Mouse (Mus musculus) kidney, postnatal 10 days (tissue): Measurements from ENCODE around the gene Caskin2.

Experiments
- DNase-seq: peaks from one replicate; pipeline ENCODE4 v3.0.0; 2021; ENCODE audit warnings: mixed read lengths

Gene Caskin2

DNA sequence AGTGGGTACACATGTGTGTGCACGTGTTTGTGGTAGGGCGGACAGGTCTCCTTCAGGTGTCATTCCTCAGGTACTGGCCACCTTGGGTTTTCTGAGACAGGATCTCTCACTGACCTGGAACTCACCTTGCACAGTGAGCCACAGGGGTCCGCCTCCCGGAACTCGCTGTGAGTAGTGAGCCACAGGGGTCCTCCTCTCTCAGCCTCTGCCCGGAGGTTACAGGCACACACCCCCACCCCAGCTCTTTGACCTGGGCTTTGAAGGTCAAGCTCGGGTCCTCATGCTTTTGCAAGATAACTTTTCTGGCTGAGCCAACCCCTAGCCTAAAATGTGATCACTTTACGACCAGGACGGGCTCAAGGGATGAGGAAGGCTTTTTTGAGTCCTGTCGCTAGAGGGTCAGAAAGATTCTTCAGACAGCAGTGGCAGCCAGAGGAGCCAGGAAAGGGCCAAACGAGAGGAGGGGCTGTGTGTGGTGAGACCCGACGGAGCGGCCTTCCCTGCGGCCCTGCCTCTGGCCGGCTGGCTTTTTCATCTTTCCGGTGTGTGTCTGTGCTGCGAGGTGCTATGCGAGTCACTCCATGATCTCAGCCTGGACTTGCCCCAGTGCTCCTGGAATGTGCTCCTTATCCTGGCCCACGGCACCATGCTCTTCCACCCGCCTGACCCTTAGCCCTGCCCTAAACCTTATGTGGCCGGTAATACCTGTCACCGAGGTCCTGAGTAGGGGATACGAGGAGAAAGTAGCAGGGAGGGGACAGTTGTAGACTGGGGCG lies 17.3 kb upstream of the Caskin2 start:
- peak; percentile 60 for DNase-seq

DNA sequence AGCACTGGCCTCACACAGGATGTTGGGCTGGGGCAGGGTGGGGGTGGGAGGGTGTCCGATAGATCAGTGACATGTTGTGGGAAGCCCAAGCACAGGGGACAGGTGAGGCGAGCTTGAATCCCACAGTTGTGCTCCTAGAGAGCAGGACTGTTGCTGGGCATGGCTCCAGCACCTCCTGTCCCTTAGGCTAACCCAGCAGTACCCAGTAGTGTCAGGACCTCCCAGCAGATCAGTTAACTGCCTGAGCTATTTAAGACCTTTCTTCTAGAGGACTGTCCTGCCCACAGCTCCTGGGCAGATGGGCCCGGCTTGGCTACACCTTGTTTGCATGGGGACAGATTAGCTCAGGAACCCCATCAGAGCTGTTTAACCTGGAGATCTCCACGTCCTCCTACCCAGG lies 15.6 kb upstream of the Caskin2 start:
- DNase-seq, result no peak

DNA sequence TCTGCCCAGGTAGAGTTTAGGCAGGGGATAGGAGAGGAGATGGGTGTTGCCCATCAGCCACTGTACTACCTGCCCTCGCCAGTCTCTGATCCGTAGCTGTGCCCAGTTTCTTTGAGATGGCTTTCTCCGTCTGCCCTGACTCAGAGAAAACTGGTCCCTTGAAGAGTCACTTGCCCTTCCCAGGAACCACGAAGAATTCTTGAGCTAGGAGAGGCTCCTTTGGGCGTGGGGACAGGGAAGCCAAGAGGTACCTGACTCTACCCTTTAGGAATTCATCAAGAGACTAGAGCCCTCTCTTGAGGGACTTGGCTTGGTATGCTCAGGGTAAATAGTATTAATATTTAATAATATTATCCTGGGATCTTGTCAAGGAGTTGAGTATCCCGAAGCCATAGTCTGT lies 14.2 kb upstream of the Caskin2 start:
- no peak for DNase-seq

DNA sequence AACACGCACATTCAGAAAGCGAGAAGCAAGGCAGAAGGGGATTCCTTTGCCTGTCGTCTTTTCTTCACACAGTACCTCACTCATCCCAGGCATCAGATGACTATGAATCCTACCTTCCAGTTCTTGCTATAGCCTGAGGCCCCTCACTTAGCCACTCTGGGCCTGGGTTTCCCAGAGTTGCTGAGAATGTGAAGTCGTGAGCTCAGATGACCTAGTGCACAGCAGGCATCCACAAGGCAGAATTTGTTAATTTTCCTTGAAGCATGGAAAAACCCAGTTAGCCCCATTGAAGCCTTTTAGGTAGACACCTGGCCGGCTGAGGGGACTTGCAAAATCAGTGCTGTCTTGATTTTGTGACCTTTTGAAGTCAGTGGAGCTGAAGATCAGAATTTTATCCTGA lies 13.0 kb upstream of the Caskin2 start:
- DNase-seq, result no peak

DNA sequence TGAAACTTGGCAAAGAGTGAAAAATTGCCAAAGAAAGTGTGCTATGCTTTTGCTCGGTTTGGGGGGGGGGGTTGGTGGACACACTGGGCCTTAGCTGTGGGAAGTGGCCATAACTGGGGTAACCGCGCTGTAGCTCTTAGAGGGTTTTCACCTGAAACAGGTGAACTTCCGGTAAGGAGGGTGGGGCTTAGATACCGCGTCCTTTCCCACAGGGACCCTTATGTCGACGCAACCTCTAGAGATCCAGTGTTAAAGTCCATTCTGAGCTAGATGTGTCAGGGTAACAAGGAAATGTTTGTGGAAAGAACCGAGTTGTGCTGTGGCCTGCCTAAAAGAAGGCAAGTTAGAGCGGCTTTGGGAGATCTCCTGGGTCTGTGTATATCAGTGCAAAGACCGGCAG lies 11.4 kb upstream of the Caskin2 start:
- DNase-seq, result peak; percentile 26

DNA sequence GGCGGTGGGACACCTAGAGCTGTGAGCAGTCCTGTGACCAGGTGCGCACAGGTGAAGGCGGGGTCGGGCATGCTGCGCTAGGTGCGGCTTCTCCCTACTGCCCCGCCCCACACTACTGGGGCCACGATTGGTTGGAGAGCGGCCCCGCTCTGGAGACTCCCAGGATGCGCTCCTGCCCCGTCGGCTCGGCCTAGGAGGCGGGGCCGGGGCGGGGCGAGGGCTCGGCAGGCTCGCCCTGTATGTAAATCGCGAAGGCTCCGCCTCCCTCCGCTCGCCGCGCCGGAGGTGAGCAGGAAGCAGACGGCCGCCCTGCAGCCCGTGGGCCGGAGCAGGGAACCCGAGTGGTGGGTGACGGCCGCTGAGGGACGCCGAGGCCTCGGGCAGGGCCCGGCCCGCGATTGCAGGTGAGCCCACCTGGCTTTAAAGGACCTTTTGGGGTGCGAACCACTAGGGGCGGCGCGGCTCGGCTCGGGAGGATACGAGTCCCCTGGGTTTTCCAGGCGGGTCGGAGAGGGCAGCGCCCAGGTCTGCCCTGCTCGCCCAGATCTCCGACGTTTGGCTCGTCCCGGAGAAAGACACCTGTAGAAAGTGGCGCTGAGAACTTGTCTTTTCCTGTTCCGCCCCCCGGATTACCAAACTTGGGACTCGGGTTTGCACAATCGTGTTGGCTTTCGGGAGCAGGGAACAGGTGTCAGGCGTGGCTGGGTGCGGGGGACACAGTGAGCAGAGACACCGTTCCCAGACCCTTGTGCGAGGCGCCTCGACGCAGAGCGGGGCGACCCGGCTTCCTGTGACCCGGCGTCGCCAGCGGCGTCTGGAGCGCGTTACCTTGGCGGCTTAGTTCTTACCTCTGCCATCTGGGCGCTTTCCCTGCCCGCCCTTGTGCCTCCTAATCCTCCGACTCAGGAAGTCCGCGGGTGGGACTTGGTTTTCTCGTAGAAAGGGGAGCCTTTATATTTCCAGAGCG lies 10.6 kb upstream of the Caskin2 start, which contains the start of gene Llgl2:
Gene Llgl2, plus strand, starts transcription at position 276 of the 967 bp plus-strand sequence.
- peak; percentile 96 for DNase-seq

DNA sequence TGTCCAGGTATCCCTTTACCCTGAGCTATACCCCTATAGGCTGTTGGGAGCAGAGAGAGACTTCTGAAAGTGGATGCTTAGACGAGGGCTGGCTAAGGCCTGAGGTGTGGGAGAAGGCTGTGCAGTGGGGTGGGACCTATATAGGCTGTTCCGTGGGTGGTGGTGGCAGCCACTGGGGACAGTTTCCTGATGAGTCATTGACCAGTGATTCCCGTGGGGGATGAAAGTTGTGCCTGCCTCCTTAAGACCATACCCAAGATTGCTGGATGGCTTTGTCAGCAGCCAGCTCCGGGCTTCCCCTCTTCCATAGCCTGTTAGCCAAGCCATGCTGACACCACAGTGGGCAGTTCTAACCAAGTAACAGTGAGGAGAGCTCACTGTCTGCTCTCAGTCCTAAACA lies 7.6 kb upstream of the Caskin2 start:
- no peak for DNase-seq

DNA sequence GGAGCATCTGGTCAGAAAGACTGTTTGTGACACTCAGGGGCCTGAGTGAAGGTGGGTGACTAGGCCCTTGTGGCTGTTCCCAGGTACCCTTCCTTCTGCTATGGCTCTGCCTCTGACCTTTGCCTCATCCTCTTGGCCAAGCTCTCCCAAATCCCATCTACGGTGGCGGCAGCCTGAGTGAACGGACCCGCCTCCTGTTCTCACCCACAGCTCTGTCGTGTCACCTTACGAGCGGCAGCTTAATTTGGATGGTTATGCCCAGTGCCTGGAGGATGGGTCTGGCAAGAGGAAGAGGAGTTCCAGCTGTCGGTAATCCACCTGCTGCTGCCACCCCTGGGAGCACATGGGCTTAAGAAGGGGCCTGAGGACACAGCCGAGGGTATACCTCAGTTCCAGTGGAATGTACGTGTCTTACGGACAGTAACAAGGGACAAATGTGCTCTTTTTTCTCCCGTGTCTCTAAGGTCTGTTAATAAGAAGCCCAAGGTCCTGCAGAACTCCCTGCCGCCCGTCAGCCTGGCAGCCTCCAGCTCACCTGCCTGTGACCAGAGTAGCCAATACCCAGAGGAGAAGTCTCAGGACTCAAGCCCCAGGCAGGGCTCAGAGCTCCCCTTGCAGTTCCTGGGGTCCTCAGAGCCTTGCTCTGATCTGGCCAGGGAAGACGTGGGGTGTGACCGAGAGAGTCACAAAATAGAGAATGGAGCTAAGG lies 6.6 kb upstream of the Caskin2 start:
- no peak for DNase-seq

DNA sequence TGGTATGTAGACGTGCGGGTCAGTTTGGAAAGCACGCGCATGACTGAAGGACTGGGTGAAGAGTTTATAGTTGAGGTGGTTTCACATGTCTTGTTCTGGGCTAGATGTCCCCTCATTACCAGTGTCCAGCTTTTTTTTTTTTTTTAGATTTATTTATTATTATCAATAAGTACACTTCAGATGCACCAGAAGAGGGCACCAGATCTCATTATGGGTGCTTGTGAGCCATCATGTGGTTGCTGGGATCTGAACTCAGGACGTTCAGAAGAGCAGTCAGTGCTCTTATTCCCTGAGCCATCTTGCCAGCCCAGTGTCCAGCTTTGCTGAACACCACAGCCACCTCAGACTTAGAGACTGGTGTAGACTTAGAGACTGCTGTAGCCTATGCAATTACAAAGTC lies 3.9 kb upstream of the Caskin2 start:
- no peak for DNase-seq

DNA sequence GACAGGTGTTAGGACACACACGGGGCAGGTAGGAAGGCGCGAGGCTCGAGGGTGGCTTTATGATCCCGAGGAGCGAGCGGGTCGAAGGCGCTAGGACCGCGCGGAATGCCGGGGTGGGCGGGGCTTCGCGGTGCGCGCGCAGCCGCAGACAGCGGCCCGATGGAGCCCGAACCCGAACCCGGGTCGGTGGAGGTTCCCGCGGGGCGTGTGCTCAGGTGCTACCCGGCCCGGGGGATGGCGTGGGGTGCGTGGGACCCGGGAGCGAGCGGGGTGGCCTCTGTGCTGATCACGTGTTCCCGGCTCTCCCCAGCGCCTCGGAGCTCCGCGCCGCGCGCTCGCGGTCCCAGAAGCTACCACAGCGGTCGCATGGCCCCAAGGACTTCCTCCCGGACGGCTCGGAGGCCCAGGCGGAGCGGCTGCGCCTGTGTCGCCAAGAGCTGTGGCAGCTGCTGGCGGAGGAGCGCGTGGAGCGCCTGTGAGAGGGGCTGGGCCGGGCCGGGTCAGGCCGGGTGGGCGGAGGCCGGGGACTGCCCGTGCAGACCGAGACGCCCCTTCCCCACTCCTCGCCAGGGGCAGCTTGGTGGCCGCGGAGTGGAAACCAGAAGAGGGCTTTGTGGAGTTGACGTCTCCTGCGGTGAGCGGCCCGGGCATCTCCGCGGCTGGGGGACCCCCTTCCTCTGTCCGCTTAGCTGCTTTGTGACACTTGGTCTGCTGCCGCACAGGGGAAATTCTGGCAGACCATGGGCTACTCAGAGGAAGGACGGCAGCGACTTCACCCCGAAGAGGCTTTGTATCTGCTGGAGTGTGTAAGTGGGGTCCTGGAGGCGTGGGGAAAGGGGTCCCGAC lies 1.4 kb upstream of the Caskin2 start, which contains the start of gene Tsen54:
Gene Tsen54, plus strand, starts transcription at position 120 of the 846 bp plus-strand sequence.
- DNase-seq, result peak; percentile 94

DNA sequence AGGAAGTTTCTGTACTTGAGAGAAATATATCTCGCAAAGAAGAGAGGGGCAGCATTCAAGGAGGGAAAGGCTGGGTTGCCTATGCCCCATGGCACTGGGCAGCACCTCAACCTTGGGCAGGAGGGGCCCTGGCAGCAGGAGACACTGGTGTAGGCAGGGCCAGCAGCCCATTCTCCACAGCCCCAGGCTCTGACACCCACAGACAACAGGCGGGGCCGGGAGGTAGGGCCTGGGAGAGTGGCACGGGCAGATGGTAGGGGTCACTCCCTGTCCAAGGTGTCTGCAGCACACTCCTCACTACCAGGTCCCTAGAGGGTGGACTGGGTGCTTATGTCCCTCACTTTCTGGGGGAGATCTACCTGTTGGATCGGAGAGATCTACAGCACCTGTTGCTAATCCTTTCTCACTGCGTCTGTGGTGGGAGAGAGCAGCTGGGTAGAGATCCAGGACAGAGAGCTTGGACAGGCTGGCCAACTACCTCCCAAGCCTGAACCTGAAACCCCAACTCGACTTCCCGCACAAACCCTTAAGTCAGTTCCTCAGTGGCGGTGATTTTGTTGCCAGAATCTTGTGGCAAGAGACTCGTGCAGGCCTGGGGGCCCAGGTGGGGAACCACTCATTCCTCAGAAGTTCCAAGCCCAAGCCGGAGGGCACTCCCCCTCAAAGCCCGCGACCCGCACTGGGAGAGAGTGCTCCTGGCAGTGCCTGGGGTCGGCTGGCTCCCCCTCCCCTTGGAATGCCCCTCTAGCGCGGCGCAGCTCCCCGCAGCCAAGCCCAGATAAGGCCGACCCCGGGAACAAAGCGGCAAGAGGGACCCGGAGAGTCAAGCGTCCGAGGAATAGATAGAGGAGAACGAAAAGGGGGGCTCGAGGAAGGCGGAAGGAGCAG lies 662 bp downstream of the Caskin2 start:
- DNase-seq, result peak; percentile 60

DNA sequence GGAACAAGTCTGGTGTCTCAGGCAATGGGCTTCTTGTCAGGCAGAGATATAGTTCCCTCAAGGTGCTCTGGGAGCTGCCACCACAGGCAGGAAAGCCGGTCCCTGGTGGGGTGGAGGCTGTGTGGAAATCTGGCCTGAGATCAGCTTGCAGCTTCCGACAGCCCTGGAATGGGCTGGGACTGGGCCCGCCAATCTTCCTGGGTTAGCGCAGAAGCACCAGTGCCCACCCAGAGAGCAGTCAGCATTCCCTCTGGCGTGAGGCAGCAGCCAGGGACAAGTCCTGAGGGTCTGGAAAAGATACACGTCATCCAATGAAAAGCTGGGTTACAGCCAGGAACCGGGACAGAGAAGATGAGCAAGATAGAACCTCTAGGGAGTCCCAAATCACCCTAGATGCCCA lies 1.3 kb downstream of the Caskin2 start:
- DNase-seq, result peak; percentile 74

DNA sequence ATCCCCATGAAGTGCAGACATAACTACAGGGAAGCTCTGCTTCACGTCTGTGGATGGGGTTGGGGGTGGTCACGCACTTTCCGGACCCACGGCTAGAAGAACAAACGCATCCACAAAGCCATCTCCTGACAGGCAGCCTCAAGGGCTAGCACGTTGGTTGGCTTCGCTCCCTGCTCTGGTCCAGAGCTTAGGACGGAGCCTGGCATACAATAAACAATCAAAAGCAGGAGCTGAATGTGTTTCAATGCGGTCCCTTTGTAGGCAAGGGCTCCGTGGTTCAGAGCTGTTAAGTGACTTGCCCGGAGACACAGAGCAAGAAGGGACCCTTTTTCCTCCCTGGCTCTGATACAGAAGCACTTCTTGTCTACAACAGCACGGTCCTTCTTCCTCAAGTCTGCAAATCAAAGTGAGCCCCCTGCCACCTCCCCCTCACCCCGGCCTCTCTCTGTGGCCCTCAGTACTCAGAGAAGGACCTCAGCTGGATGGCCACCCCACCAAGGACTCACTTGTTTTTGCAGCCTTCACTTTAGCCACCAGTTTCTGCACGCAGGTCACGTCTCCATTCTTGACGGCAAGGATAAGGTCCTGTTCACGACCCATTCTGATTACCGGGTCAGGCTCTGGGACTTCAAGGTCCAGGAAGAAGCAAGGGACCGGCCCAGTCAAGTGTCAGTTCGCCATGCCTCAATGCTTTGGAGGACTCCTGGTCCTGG lies 1.9 kb downstream of the Caskin2 start:
- no peak for DNase-seq

DNA sequence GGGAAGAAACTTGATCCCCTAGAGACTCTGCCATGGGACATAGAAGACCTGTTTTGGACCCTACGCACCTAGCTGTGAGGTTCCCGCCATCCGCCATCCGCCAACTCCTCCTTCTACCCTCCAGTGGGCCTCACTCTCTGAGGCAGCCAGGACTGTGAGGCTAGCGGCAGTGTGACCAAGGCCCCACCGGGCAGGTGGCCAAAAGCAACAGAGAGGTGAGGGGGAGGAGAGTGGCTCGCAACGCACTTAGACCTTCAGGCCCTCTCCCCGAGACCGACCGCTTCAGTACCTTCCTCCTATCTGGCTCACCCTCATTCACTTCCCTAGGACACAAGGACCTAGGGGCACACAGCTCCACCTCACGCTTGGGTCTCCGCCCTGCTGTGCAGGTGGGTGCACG lies 3.1 kb downstream of the Caskin2 start:
- DNase-seq, result peak; percentile 88

DNA sequence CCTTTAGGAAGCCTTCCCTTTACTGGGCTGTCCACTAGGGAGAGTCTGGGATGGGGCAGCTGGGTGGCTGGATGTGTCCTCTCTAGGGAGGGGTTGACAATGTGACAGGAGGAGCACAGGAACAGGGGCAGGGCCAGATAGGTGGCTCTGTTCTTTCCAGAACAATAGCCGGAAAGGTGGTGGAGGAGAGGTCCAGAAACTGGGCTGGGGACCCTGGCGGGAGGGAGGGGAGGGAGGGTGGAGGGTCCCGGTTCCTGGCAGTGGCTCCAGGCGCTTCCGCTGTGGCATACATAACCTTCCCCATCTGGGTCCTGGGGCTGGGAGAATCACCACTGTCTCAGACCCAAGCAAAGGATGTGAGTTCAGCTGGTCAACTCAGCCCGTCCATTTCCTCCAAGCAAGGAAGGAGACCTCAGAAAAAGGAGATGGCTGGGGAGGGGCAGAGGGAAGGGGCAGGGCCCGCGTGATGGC lies 4.1 kb downstream of the Caskin2 start:
- peak; percentile 73 for DNase-seq

DNA sequence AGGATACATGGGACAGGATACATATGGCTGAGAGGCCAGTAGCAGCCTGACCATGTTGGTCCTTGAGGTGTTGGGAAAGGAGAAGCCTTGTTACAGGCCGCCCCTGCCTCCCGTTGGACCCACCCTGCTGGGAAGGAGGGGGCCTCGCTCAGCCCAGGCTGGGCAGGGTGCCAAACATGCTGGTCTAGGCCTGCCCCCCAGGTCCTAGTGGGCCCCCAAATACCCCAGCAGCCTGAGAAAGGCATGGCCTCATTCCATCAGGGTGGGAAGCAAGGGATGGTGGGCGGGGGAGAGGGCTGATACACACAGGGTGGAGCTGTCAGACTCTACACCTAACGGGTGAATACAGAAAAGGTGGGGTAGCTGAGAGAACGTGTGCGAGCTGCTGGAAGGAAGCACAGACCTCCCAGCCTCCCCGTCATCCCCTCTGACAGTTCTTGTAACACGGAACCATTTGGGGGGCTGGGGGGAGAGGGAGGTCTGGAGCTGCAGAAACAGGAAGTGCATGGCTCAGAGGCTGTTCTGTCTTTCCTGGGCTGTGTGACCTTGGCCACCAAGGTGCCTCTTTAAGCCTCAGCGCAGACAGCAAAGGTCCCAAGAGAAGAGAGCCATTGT lies 4.6 kb downstream of the Caskin2 start:
- peak; percentile 80 for DNase-seq

DNA sequence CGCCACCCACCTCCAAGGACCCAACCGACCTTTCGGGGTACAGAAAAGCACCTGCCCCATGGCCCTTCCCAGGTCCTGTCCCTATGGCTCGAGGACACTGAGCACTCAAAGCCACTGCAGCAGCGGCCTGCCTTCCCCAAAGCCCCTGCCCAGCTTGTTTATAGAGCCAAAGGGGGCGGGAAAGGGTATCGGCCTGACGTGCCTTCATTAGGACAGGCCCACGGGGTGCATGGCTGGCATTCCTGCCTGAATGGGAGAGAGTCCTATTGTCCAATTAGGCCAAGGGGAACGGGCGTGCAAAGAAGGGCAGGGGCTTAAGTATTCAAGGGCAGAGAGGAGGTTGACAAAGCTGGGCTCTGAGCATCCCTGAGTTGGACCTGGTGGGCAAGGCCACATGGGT lies 5.5 kb downstream of the Caskin2 start:
- DNase-seq, result no peak

DNA sequence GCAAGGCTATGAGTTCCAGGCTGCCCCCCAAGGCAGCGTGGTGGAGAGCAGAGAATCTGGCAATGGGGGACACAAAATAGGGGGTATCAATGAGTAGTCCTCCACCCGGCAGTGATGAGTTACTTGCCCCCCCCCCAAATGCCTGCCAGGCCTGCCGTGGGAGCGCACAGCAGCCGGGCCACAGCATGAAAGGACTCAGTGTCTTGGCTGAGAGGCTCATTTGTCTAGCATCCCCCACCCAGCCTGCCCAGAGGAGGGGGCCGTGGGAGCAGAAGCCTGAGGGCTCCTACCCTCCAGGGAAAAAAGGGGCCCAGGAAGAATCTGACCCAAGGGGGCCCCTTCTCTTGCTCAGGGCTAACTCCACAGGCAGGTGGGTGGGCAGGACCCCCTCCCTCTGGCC lies 6.1 kb downstream of the Caskin2 start:
- DNase-seq, result no peak

DNA sequence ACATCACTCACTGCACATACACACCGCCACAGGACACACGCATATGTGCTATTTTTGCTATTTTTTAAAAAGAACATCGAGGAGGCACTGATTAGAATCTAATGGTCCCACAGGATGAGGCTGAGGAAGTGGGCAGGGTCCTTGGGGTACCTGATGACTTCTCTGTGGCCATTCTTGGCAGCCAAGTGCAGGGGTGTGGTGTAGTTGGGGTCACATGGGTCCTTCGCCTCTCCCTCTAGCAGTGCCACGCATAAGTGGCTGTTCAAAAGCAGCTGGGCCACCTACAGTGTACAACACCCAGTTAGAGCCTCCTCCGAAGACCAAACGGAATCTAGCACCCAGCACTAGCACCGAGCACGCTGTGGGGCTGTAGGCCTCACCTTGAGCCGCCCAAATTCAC lies 7.3 kb downstream of the Caskin2 start:
- no peak for DNase-seq

DNA sequence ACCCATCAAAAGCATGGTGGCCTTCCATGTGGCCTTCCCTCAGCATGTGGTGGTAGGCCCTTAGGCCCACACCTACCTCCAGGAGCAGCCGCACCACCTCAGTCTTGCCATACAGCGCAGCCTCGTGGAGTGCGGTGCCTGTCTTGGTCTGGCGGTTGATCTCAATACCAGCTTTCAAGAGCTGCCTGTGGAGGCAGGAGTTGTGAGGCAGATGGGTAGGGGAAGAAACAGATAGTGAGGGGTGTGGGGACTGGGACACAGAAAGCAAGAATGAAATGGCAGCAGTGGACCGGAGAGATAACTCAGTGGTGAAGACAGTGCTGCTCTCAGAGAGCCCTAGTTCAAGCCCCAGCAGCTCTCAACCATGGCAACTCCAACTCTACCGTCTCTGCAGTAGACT lies 8.4 kb downstream of the Caskin2 start:
- DNase-seq, result no peak
